Mouse (Mus musculus): ENCODE data around the gene Adcy3. TPM values are rescaled to one million over a fixed set of nuclear protein-coding genes. Genes with fewer than 3 reads are reported as not detected.

The Adcy3 gene
- total RNA-seq (2021) = 1 to 10 TPM; 3.4 to 4.3 TPM
- 4.7 and 4.8 TPM in 2 replicates for polyA plus RNA-seq (2012; rRNA removed)
- long read RNA-seq, full-length matches to known transcripts = 4 of 11 reads
- long read RNA-seq, partial matches to known transcripts = 1 of 11 reads
- long read RNA-seq, other reads (novel, unspliced or antisense) = 6 of 11 reads

DNA sequence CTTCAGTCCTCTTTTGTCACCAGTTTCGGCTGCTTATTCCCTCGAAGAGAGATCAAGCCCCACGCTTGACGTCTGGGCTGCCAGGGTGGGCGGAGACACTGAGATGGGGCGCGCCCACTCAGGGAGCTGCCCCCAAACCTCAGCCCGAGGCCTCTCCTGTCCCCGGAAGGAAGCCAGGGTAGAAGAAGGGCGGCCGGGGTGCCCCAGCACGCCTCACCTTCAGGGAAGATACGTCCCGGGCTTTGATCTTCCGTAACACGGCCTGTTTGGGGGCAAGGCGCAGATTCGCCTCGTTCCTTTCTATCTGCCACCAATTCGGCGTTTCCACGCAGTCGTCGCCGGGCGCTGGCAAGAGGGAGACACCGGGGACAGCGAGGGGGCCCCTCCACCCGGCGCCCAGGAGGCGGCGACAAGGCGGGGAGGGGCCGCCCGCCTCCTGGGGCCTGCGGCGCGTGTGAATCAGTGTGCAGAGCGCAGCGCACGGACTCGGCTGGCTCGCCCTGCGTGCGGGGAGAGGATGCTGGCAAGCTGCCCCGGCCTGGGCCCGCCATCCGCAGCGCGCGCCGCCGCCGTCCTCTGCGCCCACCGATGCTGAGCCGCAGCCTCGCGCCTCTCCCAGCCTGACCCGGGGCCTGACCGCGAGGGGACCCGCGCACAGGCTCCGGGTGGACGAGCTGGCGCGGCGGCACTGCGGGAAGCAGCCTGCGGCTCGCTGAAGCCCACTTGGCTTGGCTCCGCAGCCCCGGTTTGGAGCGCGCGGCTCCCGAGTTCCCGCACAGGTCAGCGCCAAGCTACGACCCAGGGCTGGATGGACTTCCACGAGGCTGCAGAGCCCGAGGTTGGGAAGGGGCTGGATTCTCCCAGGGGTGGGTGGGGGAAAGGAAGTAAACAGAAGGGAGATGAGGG is at the start of gene Adcy3:
TSS of gene Adcy3 (plus strand) at position 163 of the 906 bp plus-strand sequence.
- Histone ChIP-seq H3K27me3 (ENCODE audit: control insufficient read depth, insufficient read depth, low read length) (no peaks in the 10 kb centered on the region), H3K9ac (ENCODE audit: low read depth, low read length) (peak within 1 kb of the TSS; percentile 66), H3K27ac (peak within 1 kb of the TSS; percentile 43), H3K36me3 (ENCODE audit: control insufficient read depth, insufficient read depth, low read length) (no peaks in the 10 kb centered on the region), H3K4me3 (peak within 1 kb of the TSS; percentile 62), H3K79me2 (replicated peaks; ENCODE audit: control insufficient read depth, insufficient read depth, low read length) (no peaks in the 10 kb centered on the region), H3K4me1 (ENCODE audit: control insufficient read depth, insufficient read depth, low read length) (no peaks in the 10 kb centered on the region)
- DNase-seq = peak; percentile 72 to 75
- 2% methylated on average over 80 of the region's 83 CpGs for WGBS
- intact Hi-C loops (cut with DNase I) = no loop called here
- TF ChIP-seq POLR2A (IDR thresholded peaks at IDR 0.05; ENCODE audit: insufficient read depth, low read depth, low read length) (no peak), EP300 (IDR thresholded peaks at IDR 0.05; ENCODE audit: insufficient read depth, low read depth, low read length) (no peak), CTCF (IDR thresholded peaks at IDR 0.05) (no peak)

- no peak for DNase-seq
- WGBS = 62% methylated on average over 8 of the region's 8 CpGs
- Histone ChIP-seq H3K27ac (no peak overlapping the region; the same call in 1 of the 2 replicates), H3K79me2 (replicated peaks; ENCODE audit: control insufficient read depth, insufficient read depth, low read length) (no peaks in the 10 kb centered on the region), H3K4me1 (ENCODE audit: control insufficient read depth, insufficient read depth, low read length) (peaks cover 3% of the 10 kb centered on the region), H3K9ac (ENCODE audit: low read depth, low read length) (no peak overlapping the region), H3K36me3 (ENCODE audit: control insufficient read depth, insufficient read depth, low read length) (no peaks in the 10 kb centered on the region), H3K4me3 (no peak overlapping the region), H3K27me3 (ENCODE audit: control insufficient read depth, insufficient read depth, low read length) (no peaks in the 10 kb centered on the region)
- intact Hi-C loops (cut with DNase I) = loop anchor here (5.0 kb wide), 1 partner anchor 421 kb away; no protein-coding TSS in a partner anchor
- TF ChIP-seq POLR2A (IDR thresholded peaks at IDR 0.05; ENCODE audit: insufficient read depth, low read depth, low read length) (no peak), EP300 (IDR thresholded peaks at IDR 0.05; ENCODE audit: insufficient read depth, low read depth, low read length) (no peak), CTCF (IDR thresholded peaks at IDR 0.05) (no peak)
Observed at GRCm38 (mm10) chr12:4083441-4083840, 49.5 kb upstream of the Adcy3 start.

DNA sequence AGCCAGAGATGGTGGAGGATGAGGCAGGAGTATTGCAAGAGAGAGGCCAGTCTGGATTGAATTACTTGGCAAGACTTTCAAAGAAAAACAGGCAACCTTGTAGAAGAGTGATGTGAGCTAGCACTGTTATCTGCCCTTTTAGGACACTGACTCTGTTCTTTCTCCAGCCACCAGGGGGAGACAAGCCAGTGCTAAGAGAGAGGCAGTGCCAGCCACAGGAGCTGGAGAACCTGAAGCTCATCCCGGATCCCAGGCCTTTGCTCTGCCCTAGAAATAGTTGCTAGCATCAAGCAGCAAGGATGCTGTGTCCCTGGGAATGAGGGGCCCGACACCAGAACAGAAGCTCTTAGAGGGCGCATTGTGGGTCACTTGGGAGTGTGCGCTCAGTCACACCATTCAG is 25.5 kb upstream of the Adcy3 start:
- DNase-seq = peak; percentile 53 to 69
- WGBS = 73% methylated on average over 4 of the region's 4 CpGs
- no peak for TF ChIP-seq POLR2A (IDR thresholded peaks at IDR 0.05; ENCODE audit: insufficient read depth, low read depth, low read length)
- peak; percentile 87 for TF ChIP-seq CTCF (IDR thresholded peaks at IDR 0.05)
- 0 out of 2 replicates have a peak, but pooled peaks have one; percentile 28 for TF ChIP-seq EP300 (IDR thresholded peaks at IDR 0.05; ENCODE audit: insufficient read depth, low read depth, low read length)

GRCm38 (mm10) chr12:4116132-4116531 is 16.8 kb upstream of the Adcy3 start:
- 48% methylated on average over 9 of the region's 9 CpGs for WGBS
- Histone ChIP-seq H3K4me3 (no peak overlapping the region), H3K9ac (ENCODE audit: low read depth, low read length) (no peak overlapping the region), H3K27ac (no peak overlapping the region), H3K36me3 (ENCODE audit: control insufficient read depth, insufficient read depth, low read length) (no peaks in the 10 kb centered on the region), H3K79me2 (replicated peaks; ENCODE audit: control insufficient read depth, insufficient read depth, low read length) (no peaks in the 10 kb centered on the region), H3K27me3 (ENCODE audit: control insufficient read depth, insufficient read depth, low read length) (no peaks in the 10 kb centered on the region), H3K4me1 (ENCODE audit: control insufficient read depth, insufficient read depth, low read length) (no peaks in the 10 kb centered on the region)
- TF ChIP-seq POLR2A (IDR thresholded peaks at IDR 0.05; ENCODE audit: insufficient read depth, low read depth, low read length) (no peak), CTCF (IDR thresholded peaks at IDR 0.05) (no peak), EP300 (IDR thresholded peaks at IDR 0.05; ENCODE audit: insufficient read depth, low read depth, low read length) (no peak)
- intact Hi-C loops (cut with DNase I) = no loop called here
- no peak for DNase-seq

More for the DNA sequence above, 25.5 kb upstream of the Adcy3 start:
- Histone ChIP-seq H3K27me3 (ENCODE audit: control insufficient read depth, insufficient read depth, low read length) (no peaks in the 10 kb centered on the region), H3K36me3 (ENCODE audit: control insufficient read depth, insufficient read depth, low read length) (no peaks in the 10 kb centered on the region), H3K4me1 (ENCODE audit: control insufficient read depth, insufficient read depth, low read length) (no peaks in the 10 kb centered on the region), H3K9ac (ENCODE audit: low read depth, low read length) (no peak overlapping the region), H3K27ac (no peak overlapping the region), H3K4me3 (no peak overlapping the region), H3K79me2 (replicated peaks; ENCODE audit: control insufficient read depth, insufficient read depth, low read length) (no peaks in the 10 kb centered on the region)
- intact Hi-C loops (cut with DNase I) = loop anchor here (1.0 to 2.0 kb wide), 2 partner anchors 101 to 441 kb away; no protein-coding TSS in a partner anchor

- Histone ChIP-seq H3K4me3 (no peak overlapping the region), H3K36me3 (ENCODE audit: control insufficient read depth, insufficient read depth, low read length) (no peaks in the 10 kb centered on the region), H3K9ac (ENCODE audit: low read depth, low read length) (no peak overlapping the region; the same call in 1 of the 2 replicates), H3K27me3 (ENCODE audit: control insufficient read depth, insufficient read depth, low read length) (no peaks in the 10 kb centered on the region), H3K79me2 (replicated peaks; ENCODE audit: control insufficient read depth, insufficient read depth, low read length) (no peaks in the 10 kb centered on the region), H3K4me1 (ENCODE audit: control insufficient read depth, insufficient read depth, low read length) (no peaks in the 10 kb centered on the region), H3K27ac (no peak overlapping the region)
- DNase-seq = no peak
- WGBS = 88% methylated on average over 3 of the region's 3 CpGs
- TF ChIP-seq CTCF (IDR thresholded peaks at IDR 0.05) (no peak), EP300 (IDR thresholded peaks at IDR 0.05; ENCODE audit: insufficient read depth, low read depth, low read length) (no peak), POLR2A (IDR thresholded peaks at IDR 0.05; ENCODE audit: insufficient read depth, low read depth, low read length) (no peak)
- intact Hi-C loops (cut with DNase I) = no loop called here
Observed at GRCm38 (mm10) chr12:4117136-4117535, 15.8 kb upstream of the Adcy3 start.

Measured in heart, adult 2 months (tissue).